Mouse (Mus musculus) layer of hippocampus, adult 11-12 months (tissue): Measurements from ENCODE around the gene Rnf167.

Experiments used
- DNase-seq: peaks from one replicate; pipeline ENCODE4 v3.0.0; 2022; ENCODE audit warnings: low spot score

Gene Rnf167

GRCm38 (mm10) chr11:70654923-70655570, 8.0 kb downstream of the Rnf167 start:
- peak; percentile 75 for DNase-seq

GRCm38 (mm10) chr11:70655571-70656455, 8.8 kb downstream of the Rnf167 start:
- DNase-seq: no peak

DNA sequence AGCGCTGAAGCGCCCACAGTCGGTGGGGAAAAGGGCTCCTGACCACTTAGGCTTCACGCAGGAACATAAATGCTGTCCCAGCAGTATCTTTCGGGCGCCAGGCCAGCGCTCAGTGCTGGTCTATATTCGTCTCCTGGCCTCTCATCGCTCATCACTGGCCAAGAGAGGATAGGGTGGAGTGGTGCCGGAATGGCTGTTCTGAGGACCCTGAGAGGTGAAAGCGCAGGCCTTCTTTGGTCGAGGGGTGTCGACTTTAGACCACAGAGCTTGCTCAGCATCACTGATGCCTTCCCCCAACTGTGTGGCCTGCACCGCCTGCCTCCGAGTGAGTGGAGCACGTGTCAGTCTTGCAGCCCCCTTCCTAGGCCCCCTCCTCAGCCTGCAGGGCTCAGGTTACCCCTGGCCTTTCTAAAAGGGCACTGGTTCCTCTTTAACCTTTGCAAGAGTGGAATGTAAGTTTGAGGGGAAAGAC, 9.5 kb downstream of the Rnf167 start:
- no peak for DNase-seq

DNA sequence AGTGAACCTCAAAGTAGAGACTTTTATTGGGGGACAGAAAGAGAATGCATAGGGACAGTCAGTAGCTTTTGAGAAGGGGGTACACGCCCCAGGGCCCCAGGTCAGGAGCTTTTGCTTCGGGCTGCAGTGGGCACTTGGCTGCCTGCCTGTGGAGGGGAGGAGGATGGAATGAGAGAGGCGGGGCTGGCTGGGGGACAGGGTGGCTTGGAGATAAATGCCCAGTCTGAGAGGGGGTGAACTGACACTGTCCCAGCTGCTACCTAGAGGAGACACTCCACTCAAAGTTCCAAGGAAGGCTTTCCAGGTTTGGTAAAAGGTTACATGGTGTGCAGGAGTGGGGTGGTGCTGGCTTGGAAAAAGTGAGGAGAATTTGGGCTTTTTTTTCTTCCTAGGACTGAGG, 9.9 kb downstream of the Rnf167 start, which contains the start of gene Eno3:
TSS of gene Eno3 (plus strand) at position 239 of the 400 bp plus-strand sequence.
- no peak for DNase-seq

DNA sequence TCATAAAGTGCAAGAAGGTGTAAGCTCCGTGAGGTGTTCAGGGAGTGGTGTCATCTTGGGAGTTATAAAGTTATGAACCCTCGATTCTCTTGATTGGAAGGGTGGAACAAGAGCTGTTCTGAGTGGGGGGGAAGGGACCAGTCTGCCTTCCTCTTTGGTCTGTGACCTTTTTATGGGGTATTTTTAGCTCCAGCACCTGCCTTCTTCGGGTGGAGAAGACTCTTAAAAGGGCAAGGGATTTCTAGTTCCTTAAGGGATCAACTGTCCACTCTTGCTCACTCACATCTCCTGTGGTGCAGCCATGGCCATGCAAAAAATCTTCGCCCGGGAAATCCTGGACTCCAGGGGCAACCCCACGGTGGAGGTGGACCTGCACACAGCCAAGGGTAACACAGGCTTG, 10.5 kb downstream of the Rnf167 start:
- no peak for DNase-seq

GRCm38 (mm10) chr11:70657991-70658390, 11.0 kb downstream of the Rnf167 start:
- DNase-seq: no peak

DNA sequence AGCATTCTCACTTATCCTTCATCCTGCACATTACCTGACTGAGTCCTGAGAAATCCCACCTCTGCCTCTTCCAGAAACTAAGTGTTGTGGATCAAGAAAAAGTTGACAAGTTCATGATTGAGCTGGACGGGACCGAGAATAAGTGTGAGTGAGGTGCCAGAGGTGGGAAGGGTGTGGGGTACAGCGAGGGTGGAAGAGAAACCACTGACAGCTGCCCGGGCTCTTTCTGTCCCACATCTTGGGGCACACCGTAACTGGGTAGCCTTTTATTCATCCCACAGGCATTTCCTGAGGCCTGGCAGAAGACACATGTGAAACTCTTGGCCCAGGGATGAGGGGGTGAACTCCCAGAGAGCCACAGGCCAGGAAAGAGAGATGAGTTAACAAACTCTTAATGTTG, 11.5 kb downstream of the Rnf167 start:
- DNase-seq: no peak

DNA sequence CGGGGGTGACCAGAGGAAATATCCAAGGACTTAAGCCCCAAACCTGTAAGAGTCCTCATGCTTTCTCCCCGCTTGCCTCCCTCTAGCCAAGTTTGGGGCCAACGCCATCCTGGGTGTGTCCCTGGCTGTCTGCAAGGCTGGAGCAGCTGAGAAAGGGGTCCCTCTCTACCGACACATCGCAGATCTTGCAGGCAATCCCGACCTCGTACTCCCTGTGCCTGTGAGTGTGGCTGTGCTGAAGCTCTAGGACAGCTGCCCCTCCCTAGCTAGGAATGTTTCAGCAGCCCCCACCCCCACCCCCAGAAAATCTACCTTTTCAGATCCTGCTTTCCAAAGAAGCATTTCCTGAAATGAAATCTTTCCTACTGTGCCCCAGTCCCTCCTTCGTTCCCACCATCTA, 11.9 kb downstream of the Rnf167 start:
- DNase-seq: no peak

GRCm38 (mm10) chr11:70660571-70660970, 13.5 kb downstream of the Rnf167 start:
- no peak for DNase-seq

- DNase-seq: no peak
Observed at GRCm38 (mm10) chr11:70663101-70663500, 16.1 kb downstream of the Rnf167 start.

- no peak for DNase-seq
Observed at GRCm38 (mm10) chr11:70663957-70664356, 16.9 kb downstream of the Rnf167 start.

- DNase-seq: no peak
Observed at GRCm38 (mm10) chr11:70664741-70665140, 17.7 kb downstream of the Rnf167 start.

GRCm38 (mm10) chr11:70666687-70667086, 19.7 kb downstream of the Rnf167 start:
- DNase-seq: no peak

- DNase-seq: no peak
Observed at GRCm38 (mm10) chr11:70667271-70668150, 20.5 kb downstream of the Rnf167 start.

DNA sequence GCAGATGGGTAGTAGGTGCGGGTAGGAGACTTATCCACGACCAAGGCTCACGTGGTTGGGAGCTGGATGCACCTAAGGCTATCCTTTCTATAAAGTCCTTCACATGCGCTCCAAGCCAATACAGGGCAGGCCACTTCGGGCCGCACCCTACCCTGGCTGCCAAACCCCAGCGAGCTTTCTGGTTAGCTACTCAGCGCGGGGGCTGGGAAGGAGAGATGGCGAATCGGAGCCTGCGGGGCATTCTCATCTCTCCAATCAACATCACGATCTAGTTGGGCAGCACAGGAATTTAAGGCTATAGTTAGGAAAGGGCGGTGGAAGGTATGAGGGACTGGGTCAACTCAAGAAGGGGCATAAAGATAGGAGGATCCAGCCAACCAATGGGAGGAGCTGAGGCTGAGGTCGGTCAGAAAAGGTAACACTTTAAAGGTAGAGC, 21.3 kb downstream of the Rnf167 start:
- DNase-seq: no peak

DNA sequence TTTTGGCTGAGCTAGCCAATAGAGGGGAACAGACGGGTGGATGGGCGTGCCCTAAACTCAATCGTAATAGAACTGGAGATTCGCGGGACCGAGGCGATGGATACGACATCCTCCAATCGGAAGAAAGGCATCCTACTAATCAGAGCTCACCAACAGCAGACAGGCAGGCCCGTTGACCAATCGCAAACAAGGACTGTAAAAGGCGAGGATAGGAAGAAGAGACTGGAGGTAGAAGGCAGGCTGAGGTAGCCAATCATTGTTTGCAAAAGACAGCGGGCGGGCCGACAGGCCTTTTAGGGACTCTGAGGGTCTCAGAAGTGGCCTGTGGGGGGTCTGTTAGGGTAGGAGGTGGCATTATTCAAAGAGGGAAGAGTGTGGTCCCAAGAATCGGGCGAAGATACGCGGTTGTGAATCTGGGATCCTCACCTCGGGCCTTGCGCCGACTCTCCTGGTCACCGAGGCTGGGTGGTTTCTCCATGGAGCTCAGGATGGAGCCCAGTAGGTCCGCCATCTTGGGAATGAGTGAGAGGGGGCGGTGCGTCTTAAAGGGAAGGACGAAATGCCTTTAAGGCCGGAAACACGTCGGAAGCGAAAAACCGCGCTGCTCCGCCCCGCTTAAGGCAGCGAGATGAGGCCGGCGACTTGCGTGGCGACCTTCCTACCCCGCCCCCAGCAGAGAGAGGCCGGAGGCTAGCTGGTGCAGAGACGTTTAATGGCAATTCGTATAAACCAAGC, 21.9 kb downstream of the Rnf167 start, which contains the start of gene Spag7:
TSS of gene Spag7 (minus strand) at position 646 of the 735 bp plus-strand sequence.
- peak; percentile 99 for DNase-seq

- peak; percentile 82 for DNase-seq
Observed at GRCm38 (mm10) chr11:70669582-70670345, 22.7 kb downstream of the Rnf167 start.

- no peak for DNase-seq
Observed at GRCm38 (mm10) chr11:70670483-70670882, 23.4 kb downstream of the Rnf167 start.

GRCm38 (mm10) chr11:70671333-70672047, 24.5 kb downstream of the Rnf167 start:
- DNase-seq: no peak

DNA sequence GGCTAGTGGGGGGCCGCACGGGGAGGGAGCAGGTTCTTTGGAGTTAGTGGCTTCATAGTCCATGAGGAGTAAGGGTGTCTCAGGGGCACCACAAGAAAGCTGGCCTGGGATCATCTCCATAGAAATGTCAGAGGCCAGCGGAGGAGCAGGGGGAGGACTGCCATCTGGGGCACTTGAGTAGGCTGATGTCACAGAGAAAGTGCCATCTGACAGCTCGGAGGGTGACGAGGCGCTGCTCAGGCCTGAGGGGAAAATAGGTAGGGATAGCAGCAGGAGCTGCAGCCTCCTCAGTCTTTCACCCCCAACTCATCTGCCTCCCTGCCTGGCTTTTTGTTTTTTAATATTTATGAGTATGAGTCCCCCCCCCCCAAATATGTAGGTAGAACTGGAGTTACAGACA, 27.0 kb downstream of the Rnf167 start:
- no peak for DNase-seq
